Mouse (Mus musculus) kidney, postnatal 25 days (tissue): ENCODE measurements around the gene Syne4.

Source experiments
- DNase-seq, 2 experiments: peaks; one replicate each; pipeline ENCODE4 v3.0.0; 2021; ENCODE audit warnings: mixed read lengths in 2 of 2

Gene Syne4

DNA sequence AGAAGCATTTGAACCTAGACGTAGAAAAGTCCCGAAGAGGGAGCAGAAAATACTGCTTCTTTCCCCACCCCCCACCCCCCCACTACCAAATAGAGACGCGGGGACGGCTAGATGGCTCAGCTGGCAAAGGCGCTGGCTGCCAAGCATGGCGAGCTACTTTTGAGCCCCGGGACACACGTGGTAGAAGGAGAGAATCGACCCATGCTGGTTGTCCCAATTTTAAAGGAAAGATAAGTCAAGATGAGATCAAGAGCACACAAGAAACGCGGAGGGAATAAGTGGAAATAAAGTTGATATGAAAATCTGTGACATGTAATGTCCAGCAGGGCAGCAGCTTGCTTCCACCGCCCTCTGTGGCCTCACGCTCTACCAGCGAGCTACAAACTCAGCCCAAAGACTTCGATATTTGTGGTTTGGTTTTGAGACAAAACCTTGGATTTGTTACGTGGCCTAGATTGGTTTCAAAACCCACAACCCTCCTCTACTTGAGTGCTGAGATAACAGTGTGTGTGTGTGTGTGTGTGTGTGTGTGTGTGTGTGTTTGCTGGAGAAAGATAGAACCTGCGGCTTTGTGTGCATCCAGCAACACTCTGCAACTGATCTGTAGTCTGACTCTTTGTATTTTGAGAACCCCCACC is 18.1 kb downstream of the Syne4 start:
- DNase-seq, result no peak

- peak; percentile 93 to 94 for DNase-seq
Measured at GRCm38 (mm10) chr7:30333436-30333835, 18.8 kb downstream of the Syne4 start.

DNA sequence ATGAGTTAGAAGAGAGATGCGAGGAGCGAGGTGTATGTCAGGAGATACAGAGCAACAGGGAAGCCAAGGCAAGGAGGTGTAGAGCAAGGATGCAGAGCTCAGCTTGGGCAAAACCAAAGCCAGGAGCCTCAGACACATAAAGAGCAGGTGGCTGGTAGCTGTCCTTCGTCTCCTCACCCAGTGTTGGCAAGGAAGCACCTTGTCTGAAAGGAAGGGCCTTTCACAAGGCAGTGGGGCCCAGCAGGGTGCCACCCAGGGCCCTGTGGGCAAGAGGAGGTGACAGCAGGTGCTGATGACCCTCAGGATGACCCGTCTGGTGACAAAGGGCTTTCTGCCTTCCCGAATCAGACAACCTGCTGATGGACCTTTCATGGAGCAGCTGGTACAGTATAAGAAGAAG is 20.0 kb downstream of the Syne4 start:
- DNase-seq, result no peak

DNA sequence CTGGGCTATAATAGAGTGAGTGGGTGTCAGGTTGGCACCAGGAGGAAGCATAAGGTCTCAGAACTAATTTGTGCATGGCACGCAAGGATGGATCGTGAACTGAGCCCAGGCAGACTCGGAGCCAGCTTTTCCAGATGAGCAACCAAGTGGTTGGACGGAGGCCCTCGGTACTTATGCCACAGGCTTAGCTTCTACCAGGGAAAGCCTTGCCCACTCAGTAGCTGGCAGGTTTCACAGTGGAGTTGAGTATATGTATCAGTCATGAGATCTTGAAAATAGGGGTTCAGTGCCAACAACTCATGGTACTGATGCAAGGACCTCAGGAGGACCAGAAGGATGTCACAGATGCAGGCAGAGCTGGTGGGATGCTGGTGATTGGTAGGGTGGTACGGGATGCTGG is 21.1 kb downstream of the Syne4 start:
- DNase-seq, result no peak

DNA sequence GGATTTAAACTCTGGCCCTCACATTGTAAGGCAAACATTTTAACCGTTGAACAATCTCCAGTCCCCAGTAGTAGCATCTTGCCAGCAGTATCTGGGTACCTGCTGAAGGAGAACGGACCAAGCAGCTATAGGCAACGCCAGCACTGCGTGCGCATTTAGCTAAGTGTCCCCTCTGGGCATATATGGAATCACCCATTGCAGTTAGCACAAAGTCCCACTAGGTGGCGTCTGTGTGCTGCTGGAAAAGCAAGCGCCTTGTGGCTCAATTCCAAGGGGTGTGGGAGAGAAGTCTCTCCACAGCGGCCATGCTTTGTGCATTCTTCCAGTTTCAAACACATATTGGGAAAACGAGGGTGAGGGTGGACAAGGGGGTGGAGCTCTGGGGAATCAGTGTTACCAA is 21.8 kb downstream of the Syne4 start:
- peak; percentile 87 to 93 for DNase-seq

GRCm38 (mm10) chr7:30339432-30340109 is 25.0 kb downstream of the Syne4 start:
- DNase-seq, result no peak

GRCm38 (mm10) chr7:30346635-30347379 is 32.2 kb downstream of the Syne4 start:
- DNase-seq, result peak; percentile 79 to 87

GRCm38 (mm10) chr7:30347828-30348227 is 33.2 kb downstream of the Syne4 start:
- peak; percentile 68 to 75 for DNase-seq

- DNase-seq, result peak; percentile 80 to 83
Measured at GRCm38 (mm10) chr7:30353279-30353822, 38.7 kb downstream of the Syne4 start.

GRCm38 (mm10) chr7:30354059-30354458 is 39.5 kb downstream of the Syne4 start:
- no peak for DNase-seq

- no peak for DNase-seq
Measured at GRCm38 (mm10) chr7:30358378-30359186, 44.0 kb downstream of the Syne4 start.

DNA sequence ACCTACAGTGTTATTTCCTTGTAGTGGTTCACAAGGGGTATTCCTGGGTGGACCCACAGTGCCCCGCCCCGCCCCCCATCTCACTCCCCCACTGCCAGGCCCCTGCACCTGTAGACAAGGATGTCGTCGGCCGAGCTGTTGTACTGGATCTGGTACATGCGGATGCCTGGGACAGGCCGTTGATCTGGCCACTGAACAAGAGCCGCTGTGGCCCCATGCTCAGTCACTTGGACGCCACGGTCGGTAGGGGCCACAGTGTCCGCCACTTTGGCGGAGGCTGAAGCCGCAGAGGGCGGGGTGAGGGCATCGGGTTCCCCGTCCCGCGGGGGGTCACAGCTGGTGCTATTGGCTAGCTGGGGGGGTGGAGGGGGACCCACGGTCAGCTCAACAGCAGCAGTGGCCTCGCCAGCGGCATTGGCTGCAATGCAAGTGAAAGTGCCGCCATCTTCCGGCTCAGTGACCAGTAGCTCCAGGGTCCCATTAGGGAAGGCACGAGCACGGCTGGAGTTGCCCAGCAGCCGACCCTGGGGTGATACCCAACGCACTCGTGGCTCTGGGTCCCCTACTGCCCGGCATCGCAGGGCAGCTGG is 44.8 kb downstream of the Syne4 start:
- peak; percentile 36 to 71 for DNase-seq

GRCm38 (mm10) chr7:30360028-30360427 is 45.4 kb downstream of the Syne4 start:
- peak in 1 of 2 experiments; percentile 40 for DNase-seq

- DNase-seq, result peak; percentile 70 to 77
Measured at GRCm38 (mm10) chr7:30362652-30363343, 48.2 kb downstream of the Syne4 start, which contains the start of gene Lrfn3. Gene Lrfn3, minus strand, starts transcription at chr7:30362772.

- DNase-seq, result peak in 1 of 2 experiments; percentile 28
Measured at GRCm38 (mm10) chr7:30363344-30363738, 48.7 kb downstream of the Syne4 start.

GRCm38 (mm10) chr7:30367466-30367865 is 52.9 kb downstream of the Syne4 start:
- no peak for DNase-seq
